Mouse (Mus musculus) hindbrain, embryonic 15.5 days (tissue): Measurements from ENCODE around the gene Muc20. TPM values are rescaled to one million over a fixed set of nuclear protein-coding genes. Genes with fewer than 3 reads are reported as not detected.

Source experiments
- ATAC-seq: fragments of 200-750 bp; cut with Nextera tagmentation; 2 replicates; pipeline ENCODE4 v1.8.0; 2017; ENCODE audit warnings: low read depth, moderate number of reproducible peaks, moderate TSS enrichment; ENCODE audit not compliant: low FRiP score
- H3K27ac ChIP-seq: fragments of 300-500 bp; sonication (generic); replicated peaks from 2 replicates; pipeline ENCODE4 v1.5.1; 2015; ENCODE audit warnings: mild to moderate bottlenecking, inconsistent platforms
- H3K27me3 ChIP-seq: fragments of 300-500 bp; sonication (generic); 2 replicates; pipeline ENCODE4 v1.6.1; 2015; ENCODE audit warnings: control low read depth, inconsistent platforms
- H3K36me3 ChIP-seq: fragments of 300-500 bp; sonication (generic); 2 replicates; pipeline ENCODE4 v1.6.1; 2015; ENCODE audit warnings: control low read depth, inconsistent platforms
- H3K4me1 ChIP-seq: fragments of 300-500 bp; sonication (generic); replicated peaks from 2 replicates; pipeline ENCODE4 v1.6.1; 2015; ENCODE audit warnings: control low read depth, inconsistent platforms
- H3K4me2 ChIP-seq: fragments of 300-500 bp; sonication (generic); 2 replicates; pipeline ENCODE4 v1.6.1; 2015; ENCODE audit warnings: moderate library complexity, mild to moderate bottlenecking, inconsistent platforms
- H3K4me3 ChIP-seq: fragments of 300-500 bp; sonication (generic); 2 replicates; pipeline ENCODE4 v1.5.1; 2015; ENCODE audit warnings: mild to moderate bottlenecking, inconsistent platforms
- H3K9ac ChIP-seq: fragments of 300-500 bp; sonication (generic); 2 replicates; pipeline ENCODE4 v1.6.1; 2015; ENCODE audit warnings: inconsistent platforms
- H3K9me3 ChIP-seq: fragments of 300-500 bp; sonication (generic); 2 replicates; pipeline ENCODE4 v1.6.1; 2016; ENCODE audit warnings: control low read depth, inconsistent platforms
- WGBS: fragments of 180-500 bp; shearing (Covaris S2); methylation state at CpG from one replicate; pipeline ENCODE4 v1.1.7; 2015; 5-methylcytosine and 5-hydroxymethylcytosine counted together
- polyA plus RNA-seq: library from polyadenylated mRNA; unstranded; fragments of >200 nt; fragmentation: Nextera tagmentation; extraction: Ambion mirVana; gene quantifications from 2 replicates; pipeline ENCODE4 v1.2.1, GENCODE M21; 2015

Gene Muc20
- polyA plus RNA-seq, 1 experiment from 2014 or later: 0.06 TPM

GRCm38 (mm10) chr16:32814539-32814938 is 17.3 kb upstream of the Muc20 start:
- ATAC-seq: 0 out of 2 replicates have a peak, but pooled peaks have one; percentile 13
- Histone ChIP-seq H3K4me2 (peak overlapping the region; percentile 56), H3K9ac (no peak overlapping the region), H3K4me1 (peaks cover 4% of the 10 kb centered on the region), H3K4me3 (peak overlapping the region; percentile 32), H3K27ac (no peak overlapping the region), H3K36me3 (no peaks in the 10 kb centered on the region), H3K9me3 (no peaks in the 10 kb centered on the region), H3K27me3 (no peaks in the 10 kb centered on the region)
- WGBS: 30% methylated on average over 14 of the region's 14 CpGs

- 68% methylated on average over 3 of the region's 3 CpGs for WGBS
- no peaks in the 10 kb centered on the region for H3K27me3 ChIP-seq
- H3K9me3 ChIP-seq: no peaks in the 10 kb centered on the region
- no peak overlapping the region for H3K4me2 ChIP-seq
- H3K9ac ChIP-seq: no peak overlapping the region
- no peak for ATAC-seq
- H3K27ac ChIP-seq: no peak overlapping the region
- H3K36me3 ChIP-seq: no peaks in the 10 kb centered on the region
- peaks cover 4% of the 10 kb centered on the region for H3K4me1 ChIP-seq
- no peak overlapping the region for H3K4me3 ChIP-seq
Measured at GRCm38 (mm10) chr16:32813771-32814170, 16.5 kb upstream of the Muc20 start.

- ATAC-seq: no peak
- Histone ChIP-seq H3K27me3 (no peaks in the 10 kb centered on the region), H3K4me2 (peak overlapping the region; percentile 38), H3K36me3 (no peaks in the 10 kb centered on the region), H3K9ac (no peak overlapping the region), H3K9me3 (no peaks in the 10 kb centered on the region), H3K27ac (no peak overlapping the region), H3K4me3 (no peak overlapping the region), H3K4me1 (peaks cover 4% of the 10 kb centered on the region)
- 50% methylated on average over 9 of the region's 9 CpGs for WGBS
Measured at GRCm38 (mm10) chr16:32813362-32813761, 16.1 kb upstream of the Muc20 start.

GRCm38 (mm10) chr16:32812888-32813361 is 15.7 kb upstream of the Muc20 start:
- 2% methylated on average over 9 of the region's 9 CpGs for WGBS
- H3K4me3 ChIP-seq: no peak overlapping the region

GRCm38 (mm10) chr16:32810321-32810720 is 13.1 kb upstream of the Muc20 start, which contains the start of gene Smbd1:
Smbd1 (minus strand) TSS chr16:32810477.
- Histone ChIP-seq H3K9ac (no peak within 1 kb of the TSS), H3K27ac (no peak within 1 kb of the TSS), H3K4me1 (peaks cover 4% of the 10 kb centered on the region), H3K4me2 (no peak within 1 kb of the TSS), H3K4me3 (no peak within 1 kb of the TSS), H3K27me3 (no peaks in the 10 kb centered on the region), H3K36me3 (no peaks in the 10 kb centered on the region), H3K9me3 (no peaks in the 10 kb centered on the region)
- ATAC-seq: no peak
- WGBS: 91% methylated on average over 4 of the region's 4 CpGs

More at GRCm38 (mm10) chr16:32812888-32813361, 15.7 kb upstream of the Muc20 start:
- Histone ChIP-seq H3K27me3 (no peaks in the 10 kb centered on the region), H3K27ac (no peak overlapping the region), H3K36me3 (no peaks in the 10 kb centered on the region), H3K9ac (no peak overlapping the region), H3K4me2 (peak overlapping the region; percentile 38), H3K9me3 (no peaks in the 10 kb centered on the region), H3K4me1 (peaks cover 4% of the 10 kb centered on the region)
- 0 out of 2 replicates have a peak, but pooled peaks have one; percentile 11 for ATAC-seq

- Histone ChIP-seq H3K4me1 (peaks cover 4% of the 10 kb centered on the region; the same call in 1 of the 2 replicates), H3K4me3 (no peak overlapping the region), H3K9me3 (no peaks in the 10 kb centered on the region), H3K9ac (no peak overlapping the region), H3K27me3 (no peaks in the 10 kb centered on the region), H3K27ac (no peak overlapping the region), H3K36me3 (no peaks in the 10 kb centered on the region), H3K4me2 (no peak overlapping the region)
- 66% methylated on average over 8 of the region's 8 CpGs for WGBS
- no peak for ATAC-seq
Measured at GRCm38 (mm10) chr16:32807408-32808185, 10.4 kb upstream of the Muc20 start.

- WGBS: 82% methylated on average over 7 of the region's 7 CpGs
- Histone ChIP-seq H3K27ac (no peak overlapping the region), H3K9me3 (no peaks in the 10 kb centered on the region), H3K27me3 (no peaks in the 10 kb centered on the region), H3K4me3 (no peak overlapping the region), H3K4me1 (peaks cover 4% of the 10 kb centered on the region; the same call in 1 of the 2 replicates), H3K36me3 (no peaks in the 10 kb centered on the region), H3K9ac (no peak overlapping the region), H3K4me2 (no peak overlapping the region)
- no peak for ATAC-seq
Measured at GRCm38 (mm10) chr16:32805151-32805550, 7.9 kb upstream of the Muc20 start.

GRCm38 (mm10) chr16:32803901-32804300 is 6.7 kb upstream of the Muc20 start:
- Histone ChIP-seq H3K4me3 (no peak overlapping the region), H3K27ac (no peak overlapping the region), H3K9me3 (no peaks in the 10 kb centered on the region), H3K36me3 (no peaks in the 10 kb centered on the region), H3K4me1 (peaks cover 4% of the 10 kb centered on the region; the same call in 1 of the 2 replicates), H3K9ac (no peak overlapping the region), H3K4me2 (no peak overlapping the region), H3K27me3 (no peaks in the 10 kb centered on the region)
- WGBS: 49% methylated on average over 5 of the region's 5 CpGs
- no peak for ATAC-seq

GRCm38 (mm10) chr16:32803252-32803853 is 6.1 kb upstream of the Muc20 start:
- H3K9ac ChIP-seq: no peak overlapping the region
- H3K27me3 ChIP-seq: no peaks in the 10 kb centered on the region
- H3K36me3 ChIP-seq: no peaks in the 10 kb centered on the region
- H3K4me3 ChIP-seq: no peak overlapping the region
- ATAC-seq: peak; percentile 86
- 37% methylated on average over 6 of the region's 6 CpGs for WGBS
- H3K27ac ChIP-seq: peak overlapping the region; percentile 60
- no peak overlapping the region for H3K4me2 ChIP-seq
- H3K9me3 ChIP-seq: no peaks in the 10 kb centered on the region
- H3K4me1 ChIP-seq: peaks cover 4% of the 10 kb centered on the region; the same call in 1 of the 2 replicates

- Histone ChIP-seq H3K9me3 (no peaks in the 10 kb centered on the region), H3K9ac (no peak overlapping the region), H3K4me3 (no peak overlapping the region), H3K27me3 (no peaks in the 10 kb centered on the region), H3K4me2 (no peak overlapping the region), H3K36me3 (no peaks in the 10 kb centered on the region), H3K27ac (no peak overlapping the region), H3K4me1 (no peaks in the 10 kb centered on the region)
- 65% methylated on average over 14 of the region's 14 CpGs for WGBS
- 0 out of 2 replicates have a peak, but pooled peaks have one; percentile 23 for ATAC-seq
Measured at GRCm38 (mm10) chr16:32796676-32797425, 384 bp downstream of the Muc20 start.

- Histone ChIP-seq H3K4me2 (no peak overlapping the region), H3K36me3 (no peaks in the 10 kb centered on the region), H3K4me1 (no peaks in the 10 kb centered on the region), H3K9me3 (no peaks in the 10 kb centered on the region), H3K9ac (no peak overlapping the region), H3K4me3 (no peak overlapping the region), H3K27ac (no peak overlapping the region), H3K27me3 (no peaks in the 10 kb centered on the region)
- 97% methylated on average over 1 of the region's 1 CpGs for WGBS
- ATAC-seq: no peak
Measured at GRCm38 (mm10) chr16:32795177-32795576, 2.1 kb downstream of the Muc20 start.

GRCm38 (mm10) chr16:32790056-32790455 is 7.2 kb downstream of the Muc20 start:
- ATAC-seq: no peak
- no peaks in the 10 kb centered on the region for H3K4me1 ChIP-seq
- H3K27me3 ChIP-seq: no peaks in the 10 kb centered on the region
- WGBS: 87% methylated on average over 5 of the region's 5 CpGs
- H3K9ac ChIP-seq: no peak overlapping the region
- H3K4me3 ChIP-seq: no peak overlapping the region
- no peaks in the 10 kb centered on the region for H3K36me3 ChIP-seq
- no peak overlapping the region for H3K4me2 ChIP-seq
- H3K27ac ChIP-seq: no peak overlapping the region
- H3K9me3 ChIP-seq: no peaks in the 10 kb centered on the region
